27 mouse cellular contexts compared by ENCODE assay signal in the genomic region with DNA sequence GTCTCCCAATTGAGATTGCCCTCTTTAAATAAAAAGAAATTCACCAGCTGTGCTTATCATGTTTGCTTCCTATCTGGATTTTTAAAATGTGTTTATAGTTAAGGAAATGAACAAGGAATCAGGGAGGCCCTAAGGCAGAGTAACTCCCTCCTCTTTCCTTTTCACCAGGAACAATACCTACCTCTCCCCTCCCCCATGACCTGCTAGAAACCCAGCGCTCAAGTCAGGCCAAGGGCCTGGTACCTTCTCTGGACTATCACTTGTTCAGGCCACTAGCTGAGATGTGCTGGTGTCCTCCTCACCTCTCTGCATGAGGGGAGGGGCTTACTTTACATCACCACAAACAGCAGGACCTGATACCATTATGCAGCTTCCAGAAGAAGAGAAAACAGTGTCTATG. TPM values are rescaled to one million over a fixed set of nuclear protein-coding genes. Genes with fewer than 3 reads are reported as not detected.
A peak's percentile ranks its signal among the peaks of the same experiment; 100 is the strongest.
DNase-seq lines count a peak whose midpoint lies in the region; ATAC-seq and TF ChIP-seq lines count a peak whose summit lies in the region.
"Had no signal": no experiment of that assay in that cellular context is flagged by ENCODE, and none has a peak within 500 bp of the region (broad histone marks: within the 10 kb centered on the region; RNA-seq: fewer than 3 reads in every experiment).

No protein-coding gene starts in this region.

- H3K4me1 ChIP-seq in ES-Bruce4 (ENCODE audit: control insufficient read depth, insufficient read depth, low read length) (peaks cover 5% of the 10 kb centered on the region), ES-E14 (ENCODE audit: control insufficient read depth in 2 of 2, insufficient read depth in 2 of 2, low read length in 2 of 2, poor library complexity in 1 of 2) (peaks cover 5 to 11% of the 10 kb centered on the region in 2 experiments; a peak in 3 of 4 replicates)
- no peaks in the 10 kb centered on the region for H3K4me1 ChIP-seq in hindbrain, postnatal 0 days (ENCODE audit: insufficient read depth, low read length)
- H3K4me1 ChIP-seq: embryonic facial prominence, embryonic 13.5 days; embryonic facial prominence, embryonic 15.5 days; forebrain, embryonic 12.5 days had no signal

- no peaks in the 10 kb centered on the region for H3K27me3 ChIP-seq in ES-Bruce4 (ENCODE audit: control insufficient read depth, insufficient read depth, low read length, poor library complexity, severe bottlenecking)
- H3K27me3 ChIP-seq in hindbrain, postnatal 0 days (ENCODE audit: insufficient read depth, low read length), result no peaks in the 10 kb centered on the region
- H3K27me3 ChIP-seq: embryonic facial prominence, embryonic 13.5 days; embryonic facial prominence, embryonic 15.5 days; forebrain, embryonic 12.5 days had no signal

- peak; percentile 54; the same call in 1 of the 2 replicates for TF ChIP-seq EP300 in ES-Bruce4 (IDR thresholded peaks at IDR 0.05; ENCODE audit: insufficient read depth, low read depth, low read length)

- 50% methylated on average over 1 of the region's 1 CpGs for WGBS in hindbrain, postnatal 0 days

- H3K4me2 ChIP-seq in hindbrain, postnatal 0 days (ENCODE audit: low read depth, low read length), result no peak overlapping the region
- H3K4me2 ChIP-seq: embryonic facial prominence, embryonic 13.5 days; embryonic facial prominence, embryonic 15.5 days; forebrain, embryonic 12.5 days had no signal

- intact Hi-C loops in heart, postnatal 36 days (cut with DNase I), result no loop called here

- TF ChIP-seq CTCF in ES-Bruce4 (IDR thresholded peaks at IDR 0.05; ENCODE audit: low read depth, low read length), result no peak
- no peak for TF ChIP-seq CTCF in hindbrain, postnatal 0 days (IDR thresholded peaks at IDR 0.05; ENCODE audit: low read depth)

- in situ Hi-C loops in ES-E14 (cut with MboI; ENCODE audit: low sequenced_read_pairs in 2 of 2, unreplicated experiment in 2 of 2), result no loop called here

- H3K36me3 ChIP-seq in ES-Bruce4 (ENCODE audit: control insufficient read depth, insufficient read depth, low read length, poor library complexity, severe bottlenecking) (no peaks in the 10 kb centered on the region), ES-E14 (ENCODE audit: control insufficient read depth, insufficient read depth, low read length, poor library complexity, severe bottlenecking) (no peaks in the 10 kb centered on the region)
- no peaks in the 10 kb centered on the region for H3K36me3 ChIP-seq in hindbrain, postnatal 0 days (ENCODE audit: insufficient read depth, low read length)
- H3K36me3 ChIP-seq: embryonic facial prominence, embryonic 13.5 days; embryonic facial prominence, embryonic 15.5 days; forebrain, embryonic 10.5 days; forebrain, embryonic 12.5 days had no signal

- H3K9me3 ChIP-seq in ES-Bruce4 (replicated peaks; ENCODE audit: control insufficient read depth, insufficient read depth, low read length, poor library complexity, severe bottlenecking) (no peaks in the 10 kb centered on the region), ES-E14 (ENCODE audit: control insufficient read depth, insufficient read depth, low read depth, low read length) (no peaks in the 10 kb centered on the region)
- no peaks in the 10 kb centered on the region for H3K9me3 ChIP-seq in hindbrain, postnatal 0 days (ENCODE audit: low read length)
- H3K9me3 ChIP-seq: embryonic facial prominence, embryonic 13.5 days; embryonic facial prominence, embryonic 15.5 days; forebrain, embryonic 10.5 days; forebrain, embryonic 12.5 days had no signal

- H3K27ac ChIP-seq in ES-Bruce4 (ENCODE audit: insufficient read depth, low read length) (no peak overlapping the region), ES-E14 (ENCODE audit: insufficient read depth, low read depth, low read length, poor library complexity, severe bottlenecking) (peak overlapping the region; percentile 33; the same call in 1 of the 2 replicates)
- no peak overlapping the region for H3K27ac ChIP-seq in hindbrain, postnatal 0 days
- H3K27ac ChIP-seq: embryonic facial prominence, embryonic 13.5 days; embryonic facial prominence, embryonic 15.5 days; forebrain, embryonic 10.5 days; forebrain, embryonic 12.5 days had no signal

- TF ChIP-seq POLR2A in ES-Bruce4 (IDR thresholded peaks at IDR 0.05; ENCODE audit: insufficient read depth, low read length), result no peak

- DNase-seq in ES-E14 (ENCODE audit: low read depth, low spot score) (no peak), ZHBTc4 (ENCODE audit: low read depth, low spot score) (peak; percentile 55)
- no peak for DNase-seq in hindbrain, postnatal 0 days (ENCODE audit: low spot score)
- DNase-seq in heart, postnatal 36 days, result no peak
- DNase-seq: adrenal gland, adult 2 months; adrenal gland, postnatal 10 days; adrenal gland, postnatal 25 days; B cell, adult 2 months; cerebellum, adult 11 months; cerebellum, adult 18-20 months; cerebellum, adult 8-10 months; cerebellum, adult 9-11 months; cerebellum, postnatal 14 days; cerebellum, postnatal 36 days; embryo, embryonic 11 days had no signal

- ATAC-seq in hindbrain, postnatal 0 days, result no peak
- ATAC-seq: CD4-positive, CD25-positive, alpha-beta regulatory T cell, adult 4 months; forebrain, embryonic 14.5 days; forebrain, embryonic 16.5 days had no signal

- H3K4me3 ChIP-seq in ES-Bruce4 (ENCODE audit: low read depth, low read length) (no peak overlapping the region), ES-E14 (ENCODE audit: insufficient read depth in 1 of 2, low read depth in 1 of 2, low read length in 2 of 2, poor library complexity in 1 of 2, severe bottlenecking in 1 of 2) (no peak overlapping the region)
- H3K4me3 ChIP-seq in hindbrain, postnatal 0 days (ENCODE audit: low read length), result no peak overlapping the region
- H3K4me3 ChIP-seq: embryonic facial prominence, embryonic 13.5 days; embryonic facial prominence, embryonic 15.5 days; erythroblast, embryonic 14.5 days; forebrain, embryonic 10.5 days; forebrain, embryonic 12.5 days had no signal

- H3K9ac ChIP-seq in ES-Bruce4 (ENCODE audit: low read depth, poor library complexity, severe bottlenecking), result no peak overlapping the region
- no peak overlapping the region for H3K9ac ChIP-seq in ES-E14 (ENCODE audit: insufficient read depth, low read depth, low read length, poor library complexity, severe bottlenecking)
- no peak overlapping the region for H3K9ac ChIP-seq in hindbrain, postnatal 0 days (replicated peaks; ENCODE audit: low read length)
- H3K9ac ChIP-seq: embryonic facial prominence, embryonic 13.5 days; embryonic facial prominence, embryonic 15.5 days; forebrain, embryonic 12.5 days had no signal

TF ChIP-seq in ES-E14, 5 proteins besides CTCF, POLR2A, EP300 and RAD21:
- TF ChIP-seq ZNF384 (IDR thresholded peaks at IDR 0.05; ENCODE audit: low read depth, low read length), result no peak
- TF ChIP-seq CHD2 (IDR thresholded peaks at IDR 0.05; ENCODE audit: low read depth, low read length), result no peak
- no peak for TF ChIP-seq ZC3H11A (IDR thresholded peaks at IDR 0.05; ENCODE audit: borderline replicate concordance, low read depth, low read length)
- no peak for TF ChIP-seq MAFK (IDR thresholded peaks at IDR 0.05; ENCODE audit: insufficient read depth, low read depth, low read length)

RNA-seq across cellular contexts. Expression of a gene that starts 34.6 kb away (rescaled TPM):
- polyA plus RNA-seq in ES-Bruce4 (2011; ENCODE audit: insufficient read depth, insufficient read length, low read depth, missing spikeins), result 148 and 151 TPM in 2 replicates
- total RNA-seq in ES-E14 (2012; rRNA removed), result 412 and 560 TPM in 2 replicates
- 306 and 331 TPM in 2 replicates for total RNA-seq in hindbrain, postnatal 0 days (2014; rRNA removed)
- 306 and 345 TPM in 2 replicates for polyA plus RNA-seq in hindbrain, postnatal 0 days (2015; fragmentation: Nextera tagmentation; extraction: Ambion mirVana)
- total RNA-seq in heart, postnatal 36 days (2021), result 100 to 1,000 TPM; 135 to 138 TPM

RNA-seq across cellular contexts. Expression of a gene that starts 52.6 kb away (rescaled TPM):
- 0.56 and 1.7 TPM in 2 replicates for polyA plus RNA-seq in ES-Bruce4 (2011; ENCODE audit: insufficient read depth, insufficient read length, low read depth, missing spikeins)
- 6.5 and 17.2 TPM in 2 replicates for total RNA-seq in ES-E14 (2012; rRNA removed)
- total RNA-seq in hindbrain, postnatal 0 days (2014; rRNA removed), result 5.7 and 10.0 TPM in 2 replicates
- 2.2 and 2.5 TPM in 2 replicates for polyA plus RNA-seq in hindbrain, postnatal 0 days (2015; fragmentation: Nextera tagmentation; extraction: Ambion mirVana)
- total RNA-seq in heart, postnatal 36 days (2021), result under 1 TPM in 1 of 2 experiments, not detected in 1; 0.33 TPM
- total RNA-seq: CH12.LX; common myeloid progenitor, adult 5-6 weeks; MEL had no signal
- polyA plus RNA-seq: CD4-positive, CD25-positive, alpha-beta regulatory T cell, adult 4 months; erythroblast, embryonic 14.5 days had no signal
